Mouse (Mus musculus) midbrain, embryonic 10.5 days (tissue): ENCODE measurements at regions not wholly inside any gene's neighbourhood (a gene's known extent, or its start where the extent isn't known, plus 50 kb on each side); places are given as distances from the start of the nearest gene placed in this dataset.

Source experiments
- DNase-seq: peaks from one replicate; pipeline ENCODE4 v3.0.0-alpha.2; 2017; ENCODE audit warnings: low spot score
- H3K27ac ChIP-seq: fragments of 300-500 bp; sonication (generic); replicated peaks from 2 replicates; pipeline ENCODE4 v1.5.1; 2016; ENCODE audit warnings: mild to moderate bottlenecking
- H3K27me3 ChIP-seq: fragments of 300-500 bp; sonication (generic); 2 replicates; pipeline ENCODE4 v1.6.1; 2016; ENCODE audit warnings: low read depth, mild to moderate bottlenecking; ENCODE audit not compliant: poor library complexity, severe bottlenecking
- H3K36me3 ChIP-seq: fragments of 300-500 bp; sonication (generic); 2 replicates; pipeline ENCODE4 v1.6.1; 2016; ENCODE audit warnings: mild to moderate bottlenecking, moderate library complexity
- H3K4me1 ChIP-seq: fragments of 300-500 bp; sonication (generic); 2 replicates; pipeline ENCODE4 v1.6.1; 2016
- H3K4me3 ChIP-seq: fragments of 300-500 bp; sonication (generic); 2 replicates; pipeline ENCODE4 v1.5.1; 2016; ENCODE audit warnings: mild to moderate bottlenecking, moderate library complexity
- H3K9me3 ChIP-seq: fragments of 300-500 bp; sonication (generic); replicated peaks from 2 replicates; pipeline ENCODE4 v1.6.1; 2016; ENCODE audit warnings: mild to moderate bottlenecking
- WGBS: fragments of 180-500 bp; shearing (Covaris S2); methylation state at CpG from one replicate; pipeline ENCODE4 v1.1.7; 2016; 5-methylcytosine and 5-hydroxymethylcytosine counted together

GRCm38 (mm10) chr14:17578776-17579175 is 81.3 kb upstream of the Thrb start:
- WGBS: 84% methylated on average over 1 of the region's 1 CpGs
- H3K9me3 ChIP-seq: no peaks in the 10 kb centered on the region
- H3K4me3 ChIP-seq: no peak overlapping the region
- no peaks in the 10 kb centered on the region for H3K4me1 ChIP-seq
- no peaks in the 10 kb centered on the region for H3K36me3 ChIP-seq
- H3K27me3 ChIP-seq: no peaks in the 10 kb centered on the region
- H3K27ac ChIP-seq: no peak overlapping the region
- DNase-seq: no peak

- no peaks in the 10 kb centered on the region for H3K36me3 ChIP-seq
- no peaks in the 10 kb centered on the region for H3K4me1 ChIP-seq
- no peaks in the 10 kb centered on the region for H3K9me3 ChIP-seq
- no peak overlapping the region for H3K27ac ChIP-seq
- no peaks in the 10 kb centered on the region for H3K27me3 ChIP-seq
- H3K4me3 ChIP-seq: no peak overlapping the region
- DNase-seq: no peak
Measured at GRCm38 (mm10) chr14:17589595-17589994, 70.5 kb upstream of the Thrb start.

- no peaks in the 10 kb centered on the region for H3K36me3 ChIP-seq
- DNase-seq: no peak
Measured at GRCm38 (mm10) chr14:17599553-17599952, 60.5 kb upstream of the Thrb start.

GRCm38 (mm10) chr14:17602357-17602756 is 57.7 kb upstream of the Thrb start:
- Histone ChIP-seq H3K27ac (no peak overlapping the region), H3K27me3 (no peaks in the 10 kb centered on the region), H3K4me3 (no peak overlapping the region), H3K9me3 (no peaks in the 10 kb centered on the region), H3K4me1 (peaks cover 12% of the 10 kb centered on the region), H3K36me3 (no peaks in the 10 kb centered on the region)
- DNase-seq: no peak
- 88% methylated on average over 1 of the region's 1 CpGs for WGBS

More at GRCm38 (mm10) chr14:17599553-17599952, 60.5 kb upstream of the Thrb start:
- Histone ChIP-seq H3K4me3 (no peak overlapping the region), H3K27me3 (no peaks in the 10 kb centered on the region), H3K9me3 (no peaks in the 10 kb centered on the region), H3K4me1 (no peaks in the 10 kb centered on the region), H3K27ac (no peak overlapping the region)
- 79% methylated on average over 5 of the region's 5 CpGs for WGBS

GRCm38 (mm10) chr14:17606018-17606417 is 54.0 kb upstream of the Thrb start:
- no peak for DNase-seq
- no peak overlapping the region for H3K27ac ChIP-seq

GRCm38 (mm10) chr14:17607186-17607585 is 52.9 kb upstream of the Thrb start:
- H3K9me3 ChIP-seq: no peaks in the 10 kb centered on the region
- H3K4me1 ChIP-seq: peaks cover 12% of the 10 kb centered on the region
- WGBS: 74% methylated on average over 2 of the region's 2 CpGs
- no peak for DNase-seq
- no peaks in the 10 kb centered on the region for H3K36me3 ChIP-seq
- H3K4me3 ChIP-seq: no peak overlapping the region
- no peak overlapping the region for H3K27ac ChIP-seq
- H3K27me3 ChIP-seq: no peaks in the 10 kb centered on the region

More at GRCm38 (mm10) chr14:17606018-17606417, 54.0 kb upstream of the Thrb start:
- 46% methylated on average over 3 of the region's 3 CpGs for WGBS
- no peaks in the 10 kb centered on the region for H3K36me3 ChIP-seq
- H3K27me3 ChIP-seq: no peaks in the 10 kb centered on the region
- peaks cover 12% of the 10 kb centered on the region for H3K4me1 ChIP-seq
- no peaks in the 10 kb centered on the region for H3K9me3 ChIP-seq
- no peak overlapping the region for H3K4me3 ChIP-seq
